Mouse (Mus musculus) right cerebral cortex, postnatal 10 days (tissue): ENCODE data around the gene Camta1.
"Not testable (repeated sequence)": the region's sequence is repeated elsewhere in the genome, so short reads cannot be mapped to it uniquely, and the experiment has no call there.

ENCODE experiments used
- DNase-seq, 2 experiments: peaks; one replicate each; pipeline ENCODE4 v3.0.0; 2021; ENCODE audit warnings: low spot score in 2 of 2

Camta1 gene

GRCm38 (mm10) chr4:151068751-151069150 is 792.9 kb downstream of the Camta1 start:
- DNase-seq: no peak

DNA sequence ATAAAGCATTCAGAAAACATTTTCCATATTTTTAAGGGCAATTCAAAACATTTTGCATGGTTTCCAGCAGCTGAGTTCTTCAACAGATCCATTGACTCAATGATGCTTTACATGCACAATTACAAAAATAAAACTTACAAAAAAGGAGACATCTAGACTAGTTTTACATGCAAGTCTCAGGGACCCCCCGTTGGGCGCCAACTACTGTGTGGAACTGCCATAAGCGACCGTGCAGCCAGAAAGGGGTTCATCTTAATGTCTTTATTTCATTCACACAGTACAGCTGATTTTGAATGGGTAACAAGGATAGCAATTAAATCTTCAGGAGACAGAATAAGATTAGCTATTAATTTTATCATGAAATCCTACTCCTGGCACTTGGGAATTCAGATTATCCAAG is 802.1 kb downstream of the Camta1 start:
- no peak for DNase-seq

- DNase-seq: no peak
Measured at GRCm38 (mm10) chr4:151058634-151059033, 803.0 kb downstream of the Camta1 start.

DNA sequence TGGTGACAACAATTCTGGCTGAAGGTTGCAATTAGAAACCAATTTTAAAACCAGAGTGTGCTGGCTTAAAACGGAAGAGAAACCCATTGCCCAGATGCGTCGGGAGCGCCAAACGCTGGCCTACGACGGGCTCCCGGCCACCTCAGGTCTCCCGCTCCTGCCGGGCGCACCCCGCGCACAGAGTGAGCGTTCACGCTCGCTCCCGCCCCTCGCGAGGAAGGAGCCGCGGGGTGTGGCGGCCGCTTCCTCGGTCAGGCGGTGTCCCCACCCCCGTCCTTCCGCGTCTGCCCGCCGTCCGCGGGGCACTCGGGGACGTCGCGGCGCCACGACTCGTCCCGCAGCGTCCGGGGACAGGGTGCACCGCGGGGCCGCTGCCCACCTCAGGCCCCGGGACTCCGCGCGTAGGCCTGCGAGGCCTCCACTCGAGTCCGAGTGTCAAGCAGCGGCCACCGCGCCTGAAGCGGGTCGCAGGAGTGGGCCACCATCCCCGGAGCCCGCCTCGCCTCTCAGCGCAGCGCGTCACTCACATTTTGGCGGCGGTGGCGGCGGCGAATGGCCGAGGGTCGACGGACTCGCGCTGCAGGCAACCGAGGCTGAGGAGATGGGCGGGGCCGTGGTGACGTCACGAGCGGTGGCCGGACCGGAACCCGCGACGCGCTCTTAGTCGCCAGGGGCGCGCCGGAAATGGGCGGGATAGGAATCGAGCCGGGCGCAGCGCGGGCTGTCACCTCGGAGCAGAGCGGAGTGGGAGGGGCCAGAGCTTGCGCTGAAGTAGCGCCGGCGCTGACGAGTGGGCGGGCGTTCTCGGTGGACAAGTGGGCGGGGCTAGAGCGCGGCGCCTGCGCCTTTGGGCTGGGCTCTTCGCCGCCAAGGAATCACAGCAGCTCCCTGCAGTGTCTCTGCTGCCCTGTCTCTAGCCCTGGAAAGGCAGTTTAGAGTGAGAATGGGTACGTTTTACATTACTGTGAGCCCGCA is 804.0 kb downstream of the Camta1 start, which contains the start of gene Vamp3:
Vamp3 (minus strand) TSS at position 617 of the 975 bp plus-strand sequence.
- DNase-seq: peak; percentile 99

GRCm38 (mm10) chr4:151051162-151051561 is 810.5 kb downstream of the Camta1 start:
- DNase-seq: no peak

- no peak for DNase-seq
Measured at GRCm38 (mm10) chr4:151046524-151046923, 815.2 kb downstream of the Camta1 start.

DNA sequence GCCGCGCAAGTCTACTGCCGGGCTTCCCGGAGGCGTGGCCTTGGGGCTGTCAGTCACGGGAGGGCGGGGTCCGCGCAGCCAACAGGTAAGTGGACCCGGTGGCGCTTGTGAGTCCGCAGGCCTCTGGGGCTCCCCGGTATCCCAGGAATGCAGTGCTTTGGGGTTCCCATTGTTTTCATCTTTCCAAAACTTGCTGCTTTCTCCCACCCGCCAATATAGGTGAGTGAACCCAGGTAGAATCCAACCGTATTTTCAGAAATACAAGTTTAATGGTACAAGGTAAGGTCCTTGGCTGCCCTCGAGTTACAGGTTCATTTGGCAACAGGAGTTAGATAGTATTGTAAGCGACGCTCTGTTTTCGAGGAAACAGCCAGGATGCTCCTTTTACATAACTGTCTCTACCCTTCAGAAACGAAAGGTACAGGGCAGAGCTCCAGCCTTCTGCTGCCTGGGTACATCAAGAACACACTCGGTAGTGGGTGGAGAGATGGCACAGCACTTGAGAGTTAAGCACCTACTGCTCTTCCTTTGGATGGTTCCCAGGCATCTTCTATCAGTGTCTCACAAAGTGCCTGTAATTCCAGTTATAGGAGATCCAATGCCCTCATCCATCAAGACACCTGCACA is 816.6 kb downstream of the Camta1 start:
- no peak for DNase-seq

GRCm38 (mm10) chr4:151044037-151044943 is 817.4 kb downstream of the Camta1 start, which contains the start of gene Per3:
Gene Per3 (minus strand): TSS chr4:151044665.
- DNase-seq: peak; percentile 98

DNA sequence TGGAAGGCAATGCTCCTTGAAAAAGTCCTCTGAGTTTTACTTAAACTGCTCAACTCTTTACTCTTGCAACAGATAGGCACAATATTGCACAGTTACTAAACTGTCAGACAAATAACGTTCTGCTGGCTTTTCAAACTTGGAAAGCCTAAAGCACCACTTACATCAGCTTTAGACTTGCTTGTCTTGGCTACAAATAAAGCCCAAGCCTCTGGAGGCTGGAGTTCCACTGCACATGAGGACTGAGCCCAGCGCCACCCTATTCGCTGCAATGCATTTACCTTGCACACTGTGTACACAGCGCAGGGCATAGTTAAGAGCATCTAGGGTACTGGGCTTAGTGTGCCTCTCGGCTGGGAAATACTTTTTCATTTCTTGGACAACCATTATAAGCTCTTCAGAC is 818.4 kb downstream of the Camta1 start:
- DNase-seq: no peak

DNA sequence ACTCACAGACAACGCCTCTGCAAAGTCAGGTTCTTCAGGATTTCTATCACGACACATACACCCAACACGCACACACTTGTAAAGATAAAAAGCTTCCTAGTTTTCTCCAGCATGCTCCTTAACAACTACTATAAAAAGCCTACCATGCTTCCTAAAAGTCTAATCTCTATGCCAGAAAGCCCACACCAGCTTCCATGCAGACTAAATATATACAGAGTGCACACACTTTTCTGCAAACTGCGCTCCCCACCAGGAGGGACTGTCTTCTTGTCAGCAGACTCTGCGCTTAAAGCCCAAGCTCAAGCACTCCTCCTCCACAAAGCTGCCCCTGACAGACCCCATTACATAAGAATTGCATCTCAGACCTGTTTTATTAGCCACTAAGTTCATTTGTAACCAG is 820.2 kb downstream of the Camta1 start:
- peak; percentile 47 to 71 for DNase-seq

DNA sequence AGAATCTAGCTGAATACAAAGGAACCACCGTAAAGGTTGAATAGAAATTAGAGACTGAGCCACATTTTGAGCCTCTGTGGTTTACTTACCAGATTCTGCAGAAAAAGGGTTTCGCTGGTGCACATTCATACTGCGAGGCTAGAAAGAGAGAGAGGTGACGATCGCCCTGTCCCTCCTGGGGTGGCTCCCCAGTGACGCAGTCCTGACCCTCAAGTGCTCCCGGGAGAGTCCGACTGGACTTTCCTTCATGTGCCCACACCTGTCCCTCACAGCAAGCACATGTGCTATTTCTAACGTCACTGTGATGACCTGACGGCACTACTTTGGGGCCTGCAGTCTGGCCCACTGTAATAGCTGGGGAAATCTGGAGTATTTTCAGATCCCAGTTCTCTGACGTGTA is 823.9 kb downstream of the Camta1 start:
- DNase-seq: no peak

GRCm38 (mm10) chr4:151036521-151036920 is 825.2 kb downstream of the Camta1 start:
- DNase-seq: no peak

DNA sequence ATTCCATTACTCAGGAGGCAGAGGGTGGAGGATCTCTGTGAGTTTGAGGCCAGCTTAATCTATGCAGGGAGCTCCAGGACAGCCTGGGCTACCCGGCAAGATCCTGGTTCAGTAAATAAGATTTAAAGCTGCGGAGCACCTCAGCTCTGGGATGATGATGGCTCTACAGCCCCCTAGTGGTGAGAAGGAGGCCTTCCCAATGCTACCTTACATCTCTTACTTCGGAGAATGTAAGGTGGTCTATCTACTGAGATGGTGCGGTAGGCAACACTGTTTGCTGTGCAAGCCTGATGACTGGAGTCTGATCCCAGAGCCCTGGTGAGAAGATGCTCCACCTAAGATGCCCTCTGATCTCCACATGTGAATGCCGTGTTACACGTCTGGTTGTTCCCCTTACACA is 834.7 kb downstream of the Camta1 start:
- DNase-seq: peak in 1 of 2 experiments; percentile 48

- DNase-seq: no peak
Measured at GRCm38 (mm10) chr4:151024152-151024551, 837.5 kb downstream of the Camta1 start.

DNA sequence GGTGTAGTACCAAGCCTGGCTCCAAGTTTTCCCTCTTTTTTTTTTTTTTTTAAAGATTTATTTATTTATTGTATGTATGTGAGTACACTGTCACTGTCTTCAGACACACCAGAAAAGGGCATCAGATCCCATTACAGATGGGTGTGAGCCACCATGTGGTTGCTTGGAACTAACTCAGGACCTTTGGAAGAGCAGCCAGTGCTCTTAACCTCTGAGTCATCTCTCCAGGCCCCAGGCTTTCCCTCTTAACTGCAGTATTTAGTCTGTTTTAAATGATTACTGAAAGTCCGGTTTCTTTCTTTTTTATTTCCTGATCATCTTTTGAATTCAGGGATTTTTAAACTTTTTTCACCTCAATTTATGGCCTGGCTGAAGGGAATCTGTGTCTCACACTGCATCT is 844.3 kb downstream of the Camta1 start:
- not testable (repeated sequence) for DNase-seq

GRCm38 (mm10) chr4:151015946-151016345 is 845.7 kb downstream of the Camta1 start:
- no peak for DNase-seq

DNA sequence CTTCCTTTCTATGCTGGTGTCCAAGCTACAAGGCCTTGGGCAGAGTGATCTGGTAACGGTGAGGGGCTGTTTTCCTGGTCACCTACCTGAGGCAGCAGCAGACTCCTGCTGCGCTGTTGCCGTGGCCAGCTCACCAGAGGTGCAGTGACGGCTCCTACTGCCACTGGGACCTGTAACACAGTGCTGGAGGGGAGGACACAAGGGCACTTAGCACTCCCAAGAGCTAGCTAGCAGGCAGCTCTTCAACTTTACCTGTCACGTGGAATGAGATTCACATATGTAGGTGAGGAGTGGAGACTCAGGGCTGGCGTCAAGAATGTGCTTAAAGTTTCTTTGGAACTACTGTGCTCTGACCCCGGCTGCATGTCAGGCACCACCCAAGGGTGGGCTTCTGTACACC is 851.4 kb downstream of the Camta1 start:
- no peak for DNase-seq

DNA sequence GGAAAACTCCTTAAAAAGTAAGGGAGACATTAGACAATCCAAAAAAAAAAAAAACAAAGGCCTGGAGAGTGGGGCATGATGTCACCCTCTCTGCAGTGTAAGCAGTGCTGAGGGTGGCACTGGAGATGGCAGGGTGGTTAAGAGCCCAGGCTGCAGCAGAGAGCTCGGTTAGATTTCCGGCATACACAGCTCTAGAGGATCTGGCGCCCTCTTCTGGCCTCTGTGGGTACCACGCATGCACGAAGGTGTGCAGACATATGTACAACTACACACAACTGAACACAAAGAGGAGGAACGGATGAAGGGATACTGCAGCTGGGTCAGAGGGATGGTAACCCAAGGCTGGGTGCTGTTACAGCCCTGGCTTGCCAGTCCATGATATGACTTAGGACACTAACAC is 854.7 kb downstream of the Camta1 start:
- DNase-seq: peak in 1 of 2 experiments; percentile 47

GRCm38 (mm10) chr4:151005656-151006318 is 855.9 kb downstream of the Camta1 start:
- no peak for DNase-seq

DNA sequence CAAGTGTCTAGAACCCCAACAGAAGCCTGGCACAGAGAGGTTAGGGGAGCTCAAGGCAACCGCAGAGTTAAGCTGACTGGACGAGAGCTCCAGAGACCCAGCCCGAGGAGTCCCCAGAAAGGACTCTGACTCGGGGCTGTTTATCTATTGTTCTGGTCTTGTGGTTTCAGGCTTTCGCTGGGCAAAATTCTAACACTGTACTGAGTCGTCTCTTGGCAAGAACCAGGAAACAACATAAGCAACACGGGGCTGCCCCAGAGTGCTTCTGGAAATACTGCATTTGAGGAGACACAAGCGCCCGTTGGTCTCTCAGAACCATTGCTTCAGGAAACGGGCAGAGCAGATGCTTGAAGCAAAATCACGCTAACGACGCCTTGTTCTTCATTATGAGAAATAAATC is 860.3 kb downstream of the Camta1 start:
- DNase-seq: no peak

- DNase-seq: no peak
Measured at GRCm38 (mm10) chr4:150998626-150999025, 863.0 kb downstream of the Camta1 start.
